Mouse (Mus musculus) erythroblast, embryonic 14.5 days (primary cell): ENCODE measurements around the gene Slc11a2. TPM values are rescaled to one million over a fixed set of nuclear protein-coding genes. Genes with fewer than 3 reads are reported as not detected.

ENCODE experiments used
- H3K27me3 ChIP-seq: 2 replicates; pipeline ENCODE4 v1.6.1; 2012; ENCODE audit warnings: inconsistent platforms; ENCODE audit not compliant: control insufficient read depth
- H3K36me3 ChIP-seq: 2 replicates; pipeline ENCODE4 v1.6.1; 2012; ENCODE audit warnings: mild to moderate bottlenecking, inconsistent platforms; ENCODE audit not compliant: control insufficient read depth
- H3K4me1 ChIP-seq: 2 replicates; pipeline ENCODE4 v1.6.1; 2012; ENCODE audit warnings: inconsistent platforms; ENCODE audit not compliant: control insufficient read depth
- H3K4me3 ChIP-seq: replicated peaks from 2 replicates; pipeline ENCODE3; 2012; ENCODE audit warnings: moderate library complexity, mild to moderate bottlenecking, inconsistent platforms
- H3K9me3 ChIP-seq: 2 replicates; pipeline ENCODE4 v1.6.1; 2012; ENCODE audit warnings: low read length, inconsistent platforms, mixed read lengths; ENCODE audit not compliant: control insufficient read depth
- GATA1 ChIP-seq: IDR thresholded peaks from 2 replicates; pipeline ENCODE4 v1.6.1; 2012; ENCODE audit warnings: low read length, inconsistent platforms, mixed read lengths
- TAL1 ChIP-seq: IDR thresholded peaks from 3 replicates; pipeline ENCODE4 v1.6.1; 2012; ENCODE audit warnings: low read length, inconsistent platforms, mixed read lengths
- polyA plus RNA-seq: library from polyadenylated mRNA; stranded (reverse); fragments of >175 nt; gene quantifications from 2 replicates; pipeline ENCODE4 v1.2.3, GENCODE M21; 2012

The Slc11a2 gene
- polyA plus RNA-seq, 1 experiment, result 1.8 TPM

DNA sequence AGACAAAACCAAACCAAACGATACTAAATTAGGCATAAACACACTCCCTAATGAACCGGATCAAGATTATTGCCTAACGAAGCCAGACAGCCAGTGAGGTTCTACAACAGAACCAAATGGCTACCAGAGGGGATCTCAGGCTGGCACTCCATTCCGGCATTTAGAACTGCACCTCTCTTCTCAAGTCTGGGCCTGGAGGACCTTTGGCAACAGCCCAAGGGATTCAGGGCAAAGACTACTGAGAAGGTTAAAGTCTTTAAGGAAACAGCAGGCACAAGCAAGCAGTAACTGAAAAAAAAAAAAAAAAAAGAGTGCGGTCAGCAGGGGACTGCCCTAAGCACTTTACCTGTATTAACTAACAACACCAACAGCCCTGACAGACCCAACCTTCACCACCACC, 37.2 kb upstream of the Slc11a2 start:
- TF ChIP-seq GATA1 (no peak), TAL1 (no peak)

GRCm38 (mm10) chr15:100461646-100462045, 36.8 kb upstream of the Slc11a2 start:
- Histone ChIP-seq H3K27me3 (peaks cover 2% of the 10 kb centered on the region; the same call in 1 of the 2 replicates), H3K4me3 (no peak overlapping the region), H3K9me3 (no peaks in the 10 kb centered on the region), H3K36me3 (no peaks in the 10 kb centered on the region), H3K4me1 (peaks cover 27% of the 10 kb centered on the region)
- TF ChIP-seq GATA1, result no peak
- TF ChIP-seq TAL1, result no peak

More for the DNA sequence above, 37.2 kb upstream of the Slc11a2 start:
- H3K9me3 ChIP-seq, result no peaks in the 10 kb centered on the region
- peaks cover 2% of the 10 kb centered on the region; the same call in 1 of the 2 replicates for H3K27me3 ChIP-seq
- peaks cover 26% of the 10 kb centered on the region for H3K4me1 ChIP-seq
- no peaks in the 10 kb centered on the region for H3K36me3 ChIP-seq
- no peak overlapping the region for H3K4me3 ChIP-seq

DNA sequence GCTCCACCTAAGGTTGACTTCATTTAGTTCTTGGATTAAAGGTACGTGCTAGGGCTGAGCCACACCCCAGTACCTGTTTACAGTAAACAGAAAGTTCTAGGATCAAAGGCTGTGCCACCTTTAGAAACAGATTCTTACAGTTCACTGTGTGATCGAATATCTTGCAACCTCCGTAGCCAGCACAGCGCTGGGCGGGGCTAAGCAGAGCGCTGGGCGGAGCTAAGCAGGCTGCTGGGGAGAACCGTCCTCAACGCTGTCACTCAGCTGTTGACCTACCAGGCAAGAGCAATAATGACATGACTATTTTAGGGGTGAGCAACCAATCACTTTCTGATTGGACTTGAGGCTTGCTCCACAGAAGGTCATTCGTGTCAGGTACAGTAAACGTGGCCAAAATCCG, 36.1 kb upstream of the Slc11a2 start:
- Histone ChIP-seq H3K27me3 (peaks cover 2% of the 10 kb centered on the region; the same call in 1 of the 2 replicates), H3K36me3 (no peaks in the 10 kb centered on the region), H3K4me3 (peak overlapping the region; percentile 42), H3K4me1 (peaks cover 27% of the 10 kb centered on the region), H3K9me3 (no peaks in the 10 kb centered on the region)
- no peak for TF ChIP-seq TAL1
- no peak for TF ChIP-seq GATA1

- no peak for TF ChIP-seq GATA1
- TF ChIP-seq TAL1, result no peak
- H3K4me3 ChIP-seq, result no peak overlapping the region
Measured at GRCm38 (mm10) chr15:100458055-100458454, 33.2 kb upstream of the Slc11a2 start.

DNA sequence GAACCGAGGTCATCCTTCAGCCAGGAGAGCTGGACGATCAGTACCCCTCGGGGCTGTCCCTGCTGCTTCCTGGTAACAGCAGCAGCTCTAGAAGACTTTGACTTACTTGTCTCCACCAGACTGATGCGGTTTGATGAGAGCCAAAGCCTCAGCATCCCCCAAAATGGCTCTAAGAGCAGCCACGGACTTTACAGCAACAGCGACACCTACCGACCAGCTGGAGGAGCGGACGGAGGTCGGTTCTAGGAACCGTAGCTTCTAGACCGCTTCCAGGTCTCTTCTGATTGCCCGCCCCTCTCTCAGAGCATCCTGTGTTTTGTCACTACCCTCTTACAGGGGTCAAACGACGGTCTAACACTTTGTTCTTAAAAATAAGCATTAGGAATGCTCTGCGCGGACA, 32.5 kb upstream of the Slc11a2 start:
- H3K4me3 ChIP-seq, result peak overlapping the region; percentile 31

More at GRCm38 (mm10) chr15:100458055-100458454, 33.2 kb upstream of the Slc11a2 start:
- peaks cover 27% of the 10 kb centered on the region for H3K4me1 ChIP-seq
- H3K36me3 ChIP-seq, result no peaks in the 10 kb centered on the region
- H3K27me3 ChIP-seq, result peaks cover 2% of the 10 kb centered on the region; the same call in 1 of the 2 replicates
- no peaks in the 10 kb centered on the region for H3K9me3 ChIP-seq

DNA sequence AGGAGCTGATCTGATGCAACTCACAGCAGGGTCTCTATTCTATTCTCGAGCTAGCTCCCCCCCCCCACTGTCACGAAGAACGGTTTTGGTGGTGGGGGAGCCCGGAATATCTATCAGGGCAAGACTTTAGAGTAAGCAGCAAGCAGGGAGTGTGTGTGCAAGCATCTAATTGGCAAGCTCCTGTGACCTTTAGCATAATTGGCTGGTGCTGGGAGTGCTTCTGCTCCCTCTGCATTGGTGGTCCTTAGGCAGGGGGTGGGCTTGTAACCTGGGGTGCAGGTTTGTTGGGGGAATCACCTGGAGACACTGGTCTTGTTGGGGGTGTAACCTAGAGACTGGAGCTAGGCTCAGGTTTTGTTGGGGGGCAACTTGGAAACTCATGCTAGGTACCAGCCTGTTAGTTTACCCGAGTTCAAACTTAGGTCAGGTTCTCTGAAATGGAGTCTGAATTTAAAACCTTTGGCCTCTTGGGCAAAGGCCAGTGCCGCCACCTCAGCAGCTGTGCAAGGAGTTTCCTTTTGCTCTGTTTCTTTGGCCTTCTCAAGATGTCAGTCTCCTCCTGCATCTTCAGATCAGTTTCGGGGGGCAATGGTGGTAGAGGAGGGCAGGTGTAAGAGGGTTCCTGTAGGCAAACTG, 31.6 kb upstream of the Slc11a2 start:
- H3K9me3 ChIP-seq, result no peaks in the 10 kb centered on the region
- peaks cover 2% of the 10 kb centered on the region; the same call in 1 of the 2 replicates for H3K27me3 ChIP-seq
- peaks cover 29% of the 10 kb centered on the region for H3K4me1 ChIP-seq
- no peak overlapping the region for H3K4me3 ChIP-seq
- no peak for TF ChIP-seq TAL1
- TF ChIP-seq GATA1, result no peak
- no peaks in the 10 kb centered on the region for H3K36me3 ChIP-seq

More for the DNA sequence above, 32.5 kb upstream of the Slc11a2 start:
- peaks cover 2% of the 10 kb centered on the region; the same call in 1 of the 2 replicates for H3K27me3 ChIP-seq
- peaks cover 29% of the 10 kb centered on the region for H3K4me1 ChIP-seq
- H3K36me3 ChIP-seq, result no peaks in the 10 kb centered on the region
- no peak for TF ChIP-seq GATA1
- TF ChIP-seq TAL1, result no peak
- H3K9me3 ChIP-seq, result no peaks in the 10 kb centered on the region

GRCm38 (mm10) chr15:100452486-100452885, 27.6 kb upstream of the Slc11a2 start:
- Histone ChIP-seq H3K27me3 (no peaks in the 10 kb centered on the region; the same call in 1 of the 2 replicates), H3K4me3 (no peak overlapping the region), H3K36me3 (no peaks in the 10 kb centered on the region), H3K9me3 (no peaks in the 10 kb centered on the region), H3K4me1 (peaks cover 8% of the 10 kb centered on the region)
- TF ChIP-seq GATA1 (no peak), TAL1 (no peak)

- H3K36me3 ChIP-seq, result no peaks in the 10 kb centered on the region
- no peak overlapping the region for H3K4me3 ChIP-seq
- H3K9me3 ChIP-seq, result no peaks in the 10 kb centered on the region
- TF ChIP-seq GATA1, result no peak
- TF ChIP-seq TAL1, result no peak
- H3K27me3 ChIP-seq, result no peaks in the 10 kb centered on the region; the same call in 1 of the 2 replicates
- H3K4me1 ChIP-seq, result peaks cover 5% of the 10 kb centered on the region
Measured at GRCm38 (mm10) chr15:100451245-100451644, 26.4 kb upstream of the Slc11a2 start.

GRCm38 (mm10) chr15:100449495-100449894, 24.6 kb upstream of the Slc11a2 start:
- TF ChIP-seq GATA1, result no peak
- no peak for TF ChIP-seq TAL1
- peaks cover 5% of the 10 kb centered on the region for H3K4me1 ChIP-seq
- H3K4me3 ChIP-seq, result no peak overlapping the region
- no peaks in the 10 kb centered on the region; the same call in 1 of the 2 replicates for H3K27me3 ChIP-seq
- no peaks in the 10 kb centered on the region for H3K9me3 ChIP-seq
- no peaks in the 10 kb centered on the region for H3K36me3 ChIP-seq

- Histone ChIP-seq H3K4me3 (no peak overlapping the region), H3K9me3 (no peaks in the 10 kb centered on the region), H3K4me1 (peaks cover 13% of the 10 kb centered on the region), H3K36me3 (no peaks in the 10 kb centered on the region), H3K27me3 (no peaks in the 10 kb centered on the region; the same call in 1 of the 2 replicates)
- TF ChIP-seq TAL1, result no peak
- TF ChIP-seq GATA1, result no peak
Measured at GRCm38 (mm10) chr15:100448572-100448971, 23.7 kb upstream of the Slc11a2 start.
